Mouse (Mus musculus): ENCODE data around the gene Apol11b.

GRCm38 (mm10) chr15:77588981-77589380 is 54.1 kb downstream of the Apol11b start:
- no peak for TF ChIP-seq CTCF (IDR thresholded peaks at IDR 0.05; ENCODE audit: low read depth)
- TF ChIP-seq EP300 (IDR thresholded peaks at IDR 0.05; ENCODE audit: low read depth) = no peak
